Mouse (Mus musculus): Measurements from ENCODE around the gene Marcksl1. TPM values are rescaled to one million over a fixed set of nuclear protein-coding genes. Genes with fewer than 3 reads are reported as not detected.
"Not testable (repeated sequence)": the region's sequence is repeated elsewhere in the genome, so short reads cannot be mapped to it uniquely, and the experiment has no call there.

The Marcksl1 gene
- polyA plus RNA-seq, 1 experiment = 233 TPM

DNA sequence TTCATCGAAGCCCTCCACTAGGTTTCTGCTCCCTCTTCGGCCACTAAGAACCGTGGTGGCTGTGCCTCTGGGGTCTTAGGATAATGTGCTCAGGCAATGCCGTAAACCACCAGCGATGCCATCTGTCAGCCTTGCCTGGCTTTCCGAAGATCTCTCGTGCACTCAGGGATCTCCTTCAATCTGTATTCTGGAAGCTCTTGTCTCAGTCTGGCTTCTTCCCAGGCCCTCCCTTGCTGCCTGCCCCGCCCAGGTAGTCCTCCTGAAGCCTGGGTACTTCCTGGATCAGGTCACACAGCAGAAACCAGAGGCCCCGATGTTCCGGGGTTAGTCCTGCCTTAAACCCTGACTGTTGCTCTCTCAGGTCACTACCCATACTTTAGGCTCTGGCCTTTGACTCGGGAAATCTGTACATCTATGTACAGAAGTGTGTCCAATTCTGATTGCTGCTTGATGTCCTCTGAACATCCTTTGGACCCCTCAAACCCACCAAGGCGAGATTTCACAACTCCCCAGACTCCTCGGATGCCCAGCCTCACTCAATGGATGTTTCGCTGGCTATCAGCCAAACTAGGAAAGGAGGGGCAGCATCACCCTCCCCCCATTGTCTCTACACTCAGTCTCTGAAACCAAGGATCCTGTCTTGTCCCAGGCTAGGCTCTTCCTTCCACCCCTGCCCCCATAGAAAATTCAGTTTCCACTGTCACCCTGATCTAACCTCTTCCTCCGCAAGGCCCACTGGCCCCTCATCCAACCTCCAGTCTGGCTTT, 4.4 kb upstream of the Marcksl1 start:
- DNase-seq (ENCODE audit: extremely low spot score in 1 of 2, low spot score in 1 of 2) = no peak

DNA sequence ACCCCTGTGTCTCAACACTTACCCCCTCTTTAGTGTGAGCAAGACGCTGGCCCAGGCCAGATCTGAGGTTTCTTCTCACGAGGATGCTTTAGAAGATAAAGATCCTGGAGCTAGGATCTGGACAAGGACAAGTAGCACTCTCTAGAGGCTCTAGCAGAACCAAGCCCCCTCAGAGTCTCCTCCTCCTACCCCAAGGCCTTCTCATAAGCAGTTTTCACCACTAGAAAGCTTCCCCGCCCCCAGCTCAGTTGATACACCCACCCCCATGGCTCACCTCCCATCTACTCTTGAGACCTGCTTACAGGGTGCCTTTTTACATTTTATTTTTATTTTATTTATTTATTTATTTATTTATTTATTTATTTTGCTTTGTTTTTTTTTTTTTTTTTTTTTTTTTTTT, 3.7 kb upstream of the Marcksl1 start:
- no peak for DNase-seq (ENCODE audit: extremely low spot score in 1 of 2, low spot score in 1 of 2)

DNA sequence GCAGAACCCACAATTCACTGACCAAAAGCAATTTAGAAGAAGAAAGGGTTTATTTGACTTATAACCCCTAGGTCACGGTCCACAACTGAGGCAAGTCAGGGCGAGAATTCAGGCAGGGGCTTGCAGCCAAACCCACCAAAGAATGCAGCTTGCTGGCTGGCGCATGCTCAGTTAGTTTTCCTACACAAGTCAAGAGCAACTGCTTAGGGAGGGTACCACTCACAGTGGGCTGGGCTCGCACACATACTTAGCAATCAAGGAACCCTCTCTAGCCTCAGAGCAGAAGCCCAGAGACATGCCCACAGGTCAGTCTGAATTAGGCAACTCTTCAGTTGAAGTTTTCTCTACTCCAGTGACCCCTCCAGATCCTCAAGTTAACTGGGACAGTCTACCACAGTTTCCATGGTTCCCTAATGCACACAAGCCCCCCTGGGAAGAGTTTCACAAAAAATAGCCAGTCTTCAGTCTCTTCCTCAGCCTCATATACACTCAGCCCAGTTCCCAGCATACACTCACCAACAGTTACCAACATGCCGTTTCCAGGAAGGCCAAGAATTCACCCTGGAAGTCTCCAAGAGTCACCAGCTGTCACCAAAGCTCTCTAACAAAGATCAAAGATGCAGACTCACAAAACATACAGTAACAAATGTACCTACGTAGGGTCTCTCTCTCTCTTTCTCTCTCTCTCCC, 2.5 kb upstream of the Marcksl1 start:
- DNase-seq (ENCODE audit: extremely low spot score in 1 of 2, low spot score in 1 of 2) = no peak

DNA sequence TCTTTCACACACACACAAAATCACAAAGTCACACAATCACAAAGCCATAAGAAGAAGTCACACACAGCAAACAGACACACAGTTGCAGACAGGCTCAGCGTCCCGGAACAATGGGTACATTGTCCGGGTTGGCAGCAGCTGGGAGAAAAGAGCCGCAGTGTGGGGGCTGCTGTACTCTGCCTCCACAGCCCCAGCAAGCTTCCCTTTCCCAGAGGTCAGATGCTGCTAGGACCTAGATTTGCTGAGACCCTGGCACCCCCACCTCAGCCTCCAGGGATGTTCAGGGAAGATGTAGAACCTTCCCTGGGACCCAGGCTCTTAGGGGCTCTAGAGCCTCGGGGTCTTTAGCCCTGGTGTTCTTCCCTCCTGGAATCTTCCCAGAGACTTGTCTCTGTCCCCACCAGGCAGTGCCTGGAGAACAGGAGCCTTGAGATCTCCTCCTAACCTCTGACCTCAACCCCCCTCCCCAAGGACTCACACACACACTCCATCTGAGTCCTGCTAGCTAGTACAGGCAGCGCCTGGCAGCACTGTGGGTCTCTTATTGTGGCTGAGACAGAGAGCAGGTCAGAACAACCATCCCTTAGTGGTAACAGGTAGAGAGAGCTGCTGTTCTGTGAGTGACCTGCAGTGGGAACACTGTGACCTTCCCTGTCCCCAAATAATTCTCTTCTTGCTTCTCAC, 1.8 kb upstream of the Marcksl1 start:
- DNase-seq (ENCODE audit: extremely low spot score in 1 of 2, low spot score in 1 of 2) = no peak

DNA sequence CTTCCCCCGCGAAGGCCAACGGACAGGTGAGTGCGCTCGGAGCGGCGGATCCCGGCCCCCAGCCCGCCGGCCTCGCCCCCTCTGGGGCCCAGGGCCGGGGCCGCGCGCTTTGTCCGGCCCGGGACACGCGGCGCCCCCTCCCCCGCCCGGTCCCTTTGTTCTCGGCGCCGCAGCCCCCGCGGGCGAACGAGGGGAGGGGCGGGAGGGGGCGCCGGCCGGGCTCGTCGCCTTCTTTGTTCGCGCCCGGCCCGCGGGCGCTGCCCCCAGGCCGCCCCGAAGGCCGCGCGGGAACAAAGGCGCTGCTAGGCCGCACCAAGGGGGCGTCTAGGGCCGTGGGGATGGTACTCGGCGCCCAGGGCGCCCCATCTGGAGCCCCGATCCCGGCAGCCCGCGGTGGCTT, 510 bp downstream of the Marcksl1 start:
- no peak for DNase-seq (ENCODE audit: extremely low spot score in 1 of 2, low spot score in 1 of 2)

DNA sequence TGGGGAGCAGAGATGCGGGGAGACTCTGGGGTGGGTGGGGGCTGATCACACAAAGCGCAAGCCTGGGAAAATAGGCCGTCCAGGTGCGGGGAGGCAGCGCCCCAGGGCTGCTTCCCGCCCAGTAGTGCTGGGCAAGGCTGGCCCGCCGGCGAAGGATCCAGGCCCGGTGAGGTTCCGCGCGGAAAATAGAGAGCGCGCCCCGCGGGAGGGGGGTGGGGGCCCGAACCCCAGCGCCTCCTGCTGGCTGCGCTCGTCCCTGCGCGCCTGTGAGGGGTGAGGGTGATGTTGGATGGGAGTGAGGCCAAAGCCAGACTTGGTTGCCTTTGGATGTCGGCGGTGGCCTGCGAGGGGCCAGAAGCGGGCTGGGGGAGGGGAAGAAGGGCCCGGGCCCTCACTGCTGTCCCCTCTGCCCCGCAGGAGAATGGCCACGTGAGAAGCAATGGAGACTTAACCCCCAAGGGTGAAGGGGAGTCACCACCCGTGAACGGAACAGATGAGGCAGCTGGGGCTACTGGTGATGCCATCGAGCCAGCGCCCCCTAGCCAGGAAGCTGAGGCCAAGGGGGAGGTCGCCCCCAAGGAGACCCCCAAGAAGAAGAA, 1.0 kb downstream of the Marcksl1 start:
- DNase-seq (ENCODE audit: extremely low spot score in 1 of 2, low spot score in 1 of 2) = peak in 1 of 2 experiments; percentile 34

DNA sequence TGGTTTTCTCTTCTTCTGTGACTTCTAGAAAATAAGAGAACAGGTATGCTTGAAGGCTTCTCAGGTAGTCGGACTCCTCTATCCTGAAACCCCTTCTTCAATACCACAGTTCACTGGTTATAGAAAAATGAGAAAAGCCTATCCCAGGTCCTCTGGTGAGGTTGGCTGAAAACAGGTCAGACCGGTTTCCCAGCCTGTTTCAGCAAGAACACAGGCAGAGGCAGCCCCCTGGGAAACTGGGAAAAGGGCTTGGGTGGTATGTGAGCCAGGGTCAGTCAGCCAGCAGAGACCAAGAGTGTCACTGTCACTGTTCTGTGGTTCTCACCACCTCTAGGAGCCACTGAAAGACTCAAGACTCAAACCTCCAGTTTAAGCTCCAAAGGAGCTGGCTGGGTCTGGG, 3.5 kb downstream of the Marcksl1 start:
- no peak for DNase-seq (ENCODE audit: extremely low spot score in 1 of 2, low spot score in 1 of 2)

DNA sequence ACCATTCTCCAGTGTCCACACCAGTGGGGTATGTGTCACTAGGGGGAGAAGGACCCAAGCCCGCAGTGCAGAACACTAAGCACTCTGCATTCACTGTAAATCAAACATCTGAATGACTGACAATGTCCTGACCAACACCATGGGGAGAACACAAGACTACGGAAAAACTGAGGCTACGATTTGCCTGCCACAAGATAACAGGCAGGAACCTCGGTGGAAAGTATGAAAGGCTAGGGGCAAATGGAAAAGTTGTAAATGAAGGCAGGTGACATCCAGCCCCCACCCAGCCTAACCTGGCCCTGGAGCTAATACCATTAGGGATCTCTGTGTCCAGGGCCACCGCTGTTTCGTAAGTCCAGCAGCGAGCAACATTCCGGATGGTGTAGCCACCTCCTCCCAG, 5.1 kb downstream of the Marcksl1 start:
- DNase-seq (ENCODE audit: extremely low spot score in 1 of 2, low spot score in 1 of 2) = no peak

DNA sequence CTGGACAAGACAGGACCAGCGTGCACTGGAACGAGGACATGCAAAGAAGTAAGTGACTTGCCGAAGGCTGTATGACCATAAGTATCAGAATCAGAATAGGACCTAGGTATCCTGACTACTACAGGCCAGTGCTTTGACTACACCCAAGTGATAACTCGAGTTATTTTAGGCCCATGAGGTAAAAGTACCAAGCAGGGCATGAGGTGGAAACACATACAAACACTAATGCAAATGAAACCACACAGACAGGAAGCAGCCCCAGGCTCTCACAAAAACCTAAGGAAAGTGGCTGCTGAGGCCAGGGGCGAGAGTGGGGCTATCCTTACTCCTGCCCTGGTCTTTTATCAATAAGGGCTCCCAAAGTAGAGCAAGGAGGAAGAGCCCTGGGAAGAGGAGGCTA, 12.0 kb downstream of the Marcksl1 start:
- DNase-seq (ENCODE audit: extremely low spot score in 1 of 2, low spot score in 1 of 2) = no peak

DNA sequence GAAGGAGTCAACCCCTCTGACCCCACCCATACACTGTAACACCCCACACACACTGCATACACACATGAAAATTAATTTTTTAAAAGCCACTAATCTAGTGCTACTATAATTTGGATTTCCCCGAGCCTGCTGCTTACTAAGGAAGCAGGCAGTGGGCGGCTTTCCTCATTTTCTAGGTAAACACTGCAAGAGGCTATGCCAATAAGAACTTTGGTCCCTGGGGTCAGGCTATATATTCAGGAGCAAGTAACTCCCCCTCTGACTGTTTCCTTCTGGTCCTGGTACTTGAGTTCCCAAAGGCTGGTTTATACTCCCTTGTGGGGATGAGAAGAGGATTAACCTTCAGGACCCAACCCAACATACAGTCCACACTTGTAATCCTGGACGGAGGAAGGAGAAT, 12.5 kb downstream of the Marcksl1 start:
- no peak for DNase-seq (ENCODE audit: extremely low spot score in 1 of 2, low spot score in 1 of 2)

DNA sequence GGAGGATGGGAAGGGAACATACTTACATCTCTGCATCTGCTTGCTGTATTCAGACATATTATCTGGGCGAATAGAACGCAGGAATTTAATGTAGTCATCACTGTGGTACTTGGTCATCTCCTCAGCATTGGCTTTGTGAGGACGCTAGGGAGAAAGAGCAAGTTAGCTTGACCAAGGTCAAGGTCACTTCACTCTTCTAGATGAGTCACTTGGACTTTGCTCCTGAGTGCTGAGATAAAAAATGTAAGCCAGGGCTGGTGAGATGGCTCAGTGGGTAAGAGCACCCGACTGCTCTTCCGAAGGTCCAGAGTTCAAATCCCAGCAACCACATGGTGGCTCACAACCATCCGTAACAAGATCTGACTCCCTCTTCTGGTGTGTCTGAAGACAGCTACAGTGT, 15.5 kb downstream of the Marcksl1 start:
- DNase-seq (ENCODE audit: extremely low spot score in 1 of 2, low spot score in 1 of 2) = not testable (repeated sequence)

DNA sequence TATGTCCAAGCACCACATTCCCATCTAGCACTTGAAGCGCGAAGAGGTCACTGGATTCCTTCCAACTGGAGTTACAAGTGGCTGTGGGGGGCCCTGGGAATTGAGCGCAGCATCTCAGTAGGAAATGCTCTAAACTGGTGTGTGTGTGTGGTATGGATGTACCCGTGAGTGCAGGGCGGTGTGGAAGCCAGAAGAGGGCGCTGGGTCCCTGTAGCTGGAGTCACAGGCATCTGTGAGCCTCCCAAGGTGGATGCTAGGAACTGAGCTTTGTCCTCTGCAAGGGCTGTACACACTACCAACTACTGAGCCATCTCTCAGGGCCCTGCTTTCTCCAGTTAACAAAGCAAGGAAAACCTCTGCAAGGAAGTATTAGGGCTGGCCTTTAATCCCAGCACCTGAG, 26.6 kb downstream of the Marcksl1 start:
- DNase-seq (ENCODE audit: extremely low spot score in 1 of 2, low spot score in 1 of 2) = no peak

DNA sequence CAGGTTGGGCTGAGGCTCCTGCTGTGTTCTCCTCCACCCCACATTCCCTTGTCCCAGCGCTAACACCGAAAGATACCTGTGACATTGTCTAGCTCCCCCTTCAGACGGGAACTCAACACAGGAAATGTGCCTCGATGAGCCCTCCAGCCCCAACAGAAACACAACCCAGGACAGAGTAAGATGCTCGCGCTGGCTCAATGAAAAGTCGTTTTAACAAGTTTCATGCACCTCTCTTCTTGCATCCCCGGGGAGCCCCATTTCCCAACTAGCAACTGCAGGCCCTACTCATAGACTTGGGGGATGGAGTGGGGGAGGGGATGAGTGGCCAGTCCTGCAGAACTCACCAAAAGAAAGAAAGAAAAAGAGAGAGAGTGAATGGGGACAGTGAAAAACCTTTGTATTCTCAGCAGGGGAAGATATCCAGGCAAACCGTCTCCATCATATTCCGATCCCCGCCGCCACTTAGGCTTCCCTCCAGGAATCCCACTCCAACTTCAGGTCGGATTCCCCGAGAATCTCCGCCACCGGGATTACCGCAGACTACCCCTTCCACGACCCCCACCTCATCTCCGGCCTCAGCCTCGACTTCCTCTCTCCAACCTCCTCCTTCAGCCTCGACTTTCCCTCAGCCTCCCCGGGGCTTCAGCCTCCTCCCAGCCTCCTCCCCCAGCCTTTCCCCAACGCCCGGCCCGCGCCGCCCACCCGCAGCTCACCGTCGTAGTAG, 28.6 kb downstream of the Marcksl1 start:
- peak in 1 of 2 experiments; percentile 17 for DNase-seq (ENCODE audit: extremely low spot score in 1 of 2, low spot score in 1 of 2)

DNA sequence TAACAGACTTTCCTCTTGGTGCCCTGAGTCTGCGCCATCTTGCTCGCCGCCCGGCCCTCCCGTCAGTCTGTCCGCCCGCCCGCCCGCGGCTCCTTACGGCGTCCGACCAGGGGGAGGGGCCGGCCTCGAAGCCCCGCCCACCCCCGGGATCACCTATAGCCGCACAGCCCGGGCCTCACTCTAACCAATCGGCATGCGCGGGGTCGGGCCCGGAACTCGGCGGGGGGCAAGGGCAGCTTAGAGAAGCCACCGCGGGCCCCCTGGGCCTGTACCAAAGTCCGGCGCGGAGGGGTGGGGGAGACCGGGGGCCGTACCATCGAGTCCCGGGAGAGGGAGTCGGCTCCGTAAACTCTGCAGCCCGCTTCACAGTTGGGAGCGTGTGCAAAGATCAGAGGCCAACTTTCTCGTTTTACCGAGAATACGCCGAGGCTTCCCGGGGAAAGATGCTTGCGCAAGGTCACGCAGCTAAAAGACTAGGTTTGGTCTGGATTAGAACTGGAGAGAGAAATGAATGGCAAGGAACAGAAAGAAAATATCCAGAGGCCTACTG, 29.3 kb downstream of the Marcksl1 start, which contains the start of gene Hdac1:
Gene Hdac1, minus strand, starts transcription at position 122 of the 550 bp plus-strand sequence.
- peak; percentile 94 to 95 for DNase-seq (ENCODE audit: extremely low spot score in 1 of 2, low spot score in 1 of 2)

DNA sequence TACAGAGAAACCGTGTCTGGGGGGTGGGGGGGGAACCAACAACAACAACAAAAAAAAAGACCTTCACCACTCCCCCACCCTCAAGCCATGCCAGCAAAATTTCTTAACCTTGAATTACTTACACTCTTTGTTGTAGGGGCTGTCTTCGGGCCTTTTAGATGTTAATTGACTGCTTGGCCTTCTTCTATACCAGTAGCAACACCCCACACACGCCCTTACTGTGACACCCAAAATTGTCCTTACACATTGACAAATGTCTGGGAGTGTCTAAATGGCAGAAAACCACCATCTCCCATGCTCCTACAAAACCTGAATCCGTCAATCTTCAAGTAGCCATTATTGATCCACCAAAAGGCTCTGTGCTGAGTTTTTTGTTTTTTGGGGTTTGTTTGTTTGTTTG, 30.7 kb downstream of the Marcksl1 start:
- no peak for DNase-seq (ENCODE audit: extremely low spot score in 1 of 2, low spot score in 1 of 2)

DNA sequence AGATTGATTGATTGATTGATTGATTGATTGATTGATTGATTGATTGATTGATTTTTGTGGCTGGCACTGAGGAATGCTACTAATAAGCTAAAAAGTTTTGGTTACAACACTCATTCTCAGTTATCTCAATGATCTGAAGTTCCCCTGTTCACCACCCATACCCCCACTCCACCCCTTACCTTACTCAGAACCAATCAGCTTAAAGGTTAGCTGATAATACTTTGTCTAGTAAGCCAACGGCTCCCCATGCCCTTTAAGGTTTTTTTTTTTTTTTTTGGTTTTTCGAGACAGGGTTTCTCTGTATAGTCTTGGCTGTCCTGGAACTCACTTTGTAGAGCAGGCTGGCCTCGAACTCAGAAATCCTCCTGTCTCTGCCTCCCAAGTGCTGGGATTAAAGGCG, 34.2 kb downstream of the Marcksl1 start:
- not testable (repeated sequence) for DNase-seq (ENCODE audit: extremely low spot score in 1 of 2, low spot score in 1 of 2)

DNA sequence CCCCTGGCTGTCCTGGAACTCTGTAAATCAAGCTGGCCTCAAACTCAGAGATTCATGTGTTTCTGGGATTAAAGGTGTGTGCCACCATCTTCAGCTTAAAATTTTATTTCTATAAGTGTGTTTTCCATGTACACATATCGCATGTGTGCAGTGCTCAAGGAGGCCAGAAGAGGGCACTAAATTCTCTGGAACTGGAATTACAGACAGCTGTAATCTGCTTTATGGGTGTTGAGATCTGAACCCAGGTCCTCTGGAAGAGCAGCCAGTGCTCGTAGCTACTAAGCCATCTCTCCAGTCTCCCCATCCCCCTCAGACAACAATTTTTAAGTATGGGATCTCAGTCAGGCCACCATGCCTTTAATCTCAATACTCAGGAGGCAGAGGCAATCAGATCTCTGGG, 35.9 kb downstream of the Marcksl1 start:
- DNase-seq (ENCODE audit: extremely low spot score in 1 of 2, low spot score in 1 of 2) = peak in 1 of 2 experiments; percentile 30

DNA sequence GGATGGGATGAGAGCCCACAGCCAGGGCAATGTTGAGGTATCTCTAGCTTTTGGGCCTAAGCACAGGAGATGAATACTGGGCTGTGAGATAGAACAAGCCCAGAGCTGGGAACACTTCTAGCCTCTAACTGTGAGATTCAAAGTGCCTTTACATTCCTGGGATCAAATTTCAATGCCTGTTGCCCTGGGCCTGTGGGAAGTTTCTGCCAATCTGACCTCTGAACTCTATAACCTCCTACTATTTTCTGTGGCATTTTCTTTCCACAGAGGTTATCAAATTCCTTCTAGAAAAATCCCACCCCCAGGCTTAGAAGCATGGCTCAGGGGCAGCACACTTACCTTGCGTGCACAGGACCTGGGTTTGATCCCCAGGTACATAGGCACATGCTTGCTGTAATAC, 36.9 kb downstream of the Marcksl1 start:
- no peak for DNase-seq (ENCODE audit: extremely low spot score in 1 of 2, low spot score in 1 of 2)

DNA sequence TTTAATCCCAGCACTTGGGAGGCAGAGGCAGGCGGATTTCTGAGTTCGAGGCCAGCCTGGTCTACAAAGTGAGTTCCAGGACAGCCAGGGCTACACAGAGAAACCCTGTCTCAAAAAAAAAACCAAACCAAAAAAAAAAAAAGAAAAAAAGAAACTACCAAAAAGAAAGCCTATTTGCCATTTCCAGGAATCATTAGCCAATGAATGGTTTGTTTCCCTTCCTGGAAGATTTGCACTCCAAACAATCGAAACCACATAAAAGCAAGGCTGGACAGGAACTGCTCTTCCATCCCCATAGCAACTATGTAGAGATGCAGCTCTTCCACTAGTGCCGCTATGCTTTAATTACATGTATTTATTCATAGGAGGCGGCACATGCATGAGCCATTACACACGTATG, 41.1 kb downstream of the Marcksl1 start:
- DNase-seq (ENCODE audit: extremely low spot score in 1 of 2, low spot score in 1 of 2) = not testable (repeated sequence)

DNA sequence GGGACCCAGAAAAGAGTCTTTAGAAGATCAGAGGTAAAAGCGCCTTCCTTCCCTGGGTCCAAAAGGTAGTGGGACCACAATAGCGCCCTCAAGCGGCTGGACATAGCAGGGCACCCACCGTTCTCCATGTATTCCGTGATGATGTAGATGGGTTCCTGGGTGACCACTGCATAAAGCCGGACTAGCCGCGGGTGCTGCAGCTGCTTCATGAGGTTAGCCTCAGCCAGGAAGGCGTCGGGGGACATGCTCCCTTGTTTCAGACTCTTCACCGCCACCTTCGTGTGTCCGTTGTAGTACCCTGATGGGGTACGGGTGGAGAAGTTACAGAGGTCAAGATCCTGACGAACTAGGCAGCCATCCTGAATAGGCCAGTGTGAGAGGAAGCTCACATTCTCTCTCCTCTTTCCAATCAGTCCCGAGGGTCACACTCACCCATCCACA, 42.1 kb downstream of the Marcksl1 start:
- peak in 1 of 2 experiments; percentile 57 for DNase-seq (ENCODE audit: extremely low spot score in 1 of 2, low spot score in 1 of 2)

All from frontal cortex, adult 2 months (tissue).